Mouse (Mus musculus) MEL (cell line): ENCODE measurements at regions not wholly inside any gene's neighbourhood (a gene's known extent, or its start where the extent isn't known, plus 50 kb on each side); places are given as distances from the start of the nearest gene placed in this dataset.

ENCODE experiments used
- CTCF ChIP-seq, 3 experiments: IDR thresholded peaks in 2 of 3; conservative IDR thresholded peaks in 1 of 3; 2 replicates each; pipeline ENCODE4 v1.5.1; 2011 to 2012; ENCODE audit warnings: low read length in 3 of 3, low read depth in 2 of 3, mild to moderate bottlenecking in 2 of 3, improper control_type of control experiment in 1 of 3, inconsistent platforms in 1 of 3, mixed read lengths in 1 of 3, moderate library complexity in 1 of 3; ENCODE audit not compliant: control insufficient read depth in 1 of 3, insufficient read depth in 1 of 3, poor library complexity in 1 of 3, severe bottlenecking in 1 of 3
- EP300 ChIP-seq, 2 experiments: IDR thresholded peaks; 2 replicates each; pipeline ENCODE4 v1.6.1; 2011; ENCODE audit warnings: improper control_type of control experiment in 2 of 2, low read length in 2 of 2, low read depth in 1 of 2, mild to moderate bottlenecking in 1 of 2
- ETS1 ChIP-seq: IDR thresholded peaks from 2 replicates; pipeline ENCODE4 v1.6.1; 2012; ENCODE audit warnings: low read depth, mild to moderate bottlenecking, inconsistent platforms, low read length, improper control_type of control experiment, moderate library complexity
- MAX ChIP-seq: IDR thresholded peaks from 2 replicates; pipeline ENCODE4 v1.6.1; 2011; ENCODE audit warnings: low read length, improper control_type of control experiment
- NELFE ChIP-seq: IDR thresholded peaks from 2 replicates; pipeline ENCODE4 v1.6.1; 2011; ENCODE audit warnings: low read depth, low read length, improper control_type of control experiment
- NRF1 ChIP-seq: IDR thresholded peaks from 2 replicates; pipeline ENCODE4 v1.6.1; 2014; ENCODE audit warnings: low read depth, mild to moderate bottlenecking, inconsistent platforms, low read length, improper control_type of control experiment, moderate library complexity; ENCODE audit not compliant: poor library complexity, insufficient read depth, severe bottlenecking
- POLR2A ChIP-seq, 2 experiments: IDR thresholded peaks; 2 replicates each; pipeline ENCODE4 v1.6.1; 2011 to 2012; ENCODE audit warnings: low read length in 2 of 2, mild to moderate bottlenecking in 2 of 2, control low read depth in 1 of 2, improper control_type of control experiment in 1 of 2, low read depth in 1 of 2, moderate library complexity in 1 of 2; ENCODE audit not compliant: control insufficient read depth in 1 of 2, insufficient read depth in 1 of 2, poor library complexity in 1 of 2
- USF1 ChIP-seq: IDR thresholded peaks from 2 replicates; pipeline ENCODE4 v1.6.1; 2014; ENCODE audit warnings: low read depth, mild to moderate bottlenecking, inconsistent platforms, low read length, improper control_type of control experiment, moderate library complexity
- USF2 ChIP-seq, 2 experiments: IDR thresholded peaks; 2 replicates each; pipeline ENCODE4 v1.6.1; 2011 to 2012; ENCODE audit warnings: improper control_type of control experiment in 2 of 2, low read length in 2 of 2, borderline replicate concordance in 1 of 2, inconsistent platforms in 1 of 2, low read depth in 1 of 2, mild to moderate bottlenecking in 1 of 2; ENCODE audit not compliant: insufficient read depth in 1 of 2
- ZC3H11A ChIP-seq: IDR thresholded peaks from 2 replicates; pipeline ENCODE4 v1.6.1; 2012; ENCODE audit warnings: low read depth, mild to moderate bottlenecking, inconsistent platforms, low read length, improper control_type of control experiment

GRCm38 (mm10) chr4:9079828-9080245, 841.0 kb upstream of the Car8 start:
- TF ChIP-seq EP300 (IDR thresholded peaks at IDR 0.05; ENCODE audit: low read depth in 1 of 2, low read length in 2 of 2): no peak
- TF ChIP-seq CTCF (IDR thresholded peaks at IDR 0.05 in 2 of 3, conservative IDR thresholded peaks at IDR 0.05 in 1 of 3; ENCODE audit: control insufficient read depth in 1 of 3, insufficient read depth in 1 of 3, low read depth in 2 of 3, low read length in 3 of 3, poor library complexity in 1 of 3, severe bottlenecking in 1 of 3): no peak
- TF ChIP-seq POLR2A (IDR thresholded peaks at IDR 0.05; ENCODE audit: control insufficient read depth in 1 of 2, insufficient read depth in 1 of 2, low read depth in 1 of 2, low read length in 2 of 2, poor library complexity in 1 of 2): no peak
- no peak for TF ChIP-seq NELFE
- no peak for TF ChIP-seq USF1
- TF ChIP-seq MAX: no peak
- no peak for TF ChIP-seq NRF1
- TF ChIP-seq ZC3H11A: no peak
- TF ChIP-seq ETS1: no peak
- TF ChIP-seq USF2 (IDR thresholded peaks at IDR 0.05; ENCODE audit: borderline replicate concordance in 1 of 2, insufficient read depth in 1 of 2, low read depth in 1 of 2, low read length in 2 of 2): no peak
